Mouse (Mus musculus): Measurements from ENCODE around the gene Hemgn. TPM values are rescaled to one million over a fixed set of nuclear protein-coding genes. Genes with fewer than 3 reads are reported as not detected.

The Hemgn gene
- total RNA-seq (2023) = not detected

GRCm38 (mm10) chr4:46413406-46413805, at the start of gene Hemgn:
Hemgn (minus strand) TSS chr4:46413506.

GRCm38 (mm10) chr4:46450519-46451131, 37.3 kb upstream of the Hemgn start, which contains the start of gene Anp32b:
Anp32b (plus strand) TSS chr4:46450902.

GRCm38 (mm10) chr4:46389013-46389611, 24.2 kb downstream of the Hemgn start, which contains the start of gene Trmo:
Trmo (minus strand) TSS chr4:46389437.

Other genes with a start within 250 kb of the Hemgn start
- 10 to 100 TPM; 22.8 to 26.0 TPM for gene Xpa, start 217.2 kb downstream of the Hemgn start, total RNA-seq (2023)
- under 1 TPM in 1 of 2 experiments, not detected in 1; 0.24 TPM for gene Foxe1, start 69.9 kb downstream of the Hemgn start, total RNA-seq (2023)
- gene Trmo, start 24.1 kb downstream of the Hemgn start, total RNA-seq (2023) = 1 to 10 TPM; 8.0 to 9.3 TPM
- gene Anp32b, start 37.4 kb upstream of the Hemgn start, total RNA-seq (2023) = 100 to 1,000 TPM; 131 to 153 TPM
- 10 to 100 TPM; 60.8 to 75.1 TPM for gene Nans, start 75.7 kb upstream of the Hemgn start, total RNA-seq (2023)
- gene Trim14, start 122.6 kb upstream of the Hemgn start, total RNA-seq (2023) = 10 to 100 TPM; 59.9 to 60.8 TPM
- gene Coro2a, start 188.7 kb upstream of the Hemgn start, total RNA-seq (2023) = 10 to 100 TPM; 24.3 to 30.5 TPM
- gene Tbc1d2, start 236.7 kb upstream of the Hemgn start, total RNA-seq (2023) = 1 to 10 TPM; 7.5 to 8.0 TPM